Mouse (Mus musculus) heart, adult 11 months (tissue): ENCODE results near the gene Dtnb.

Experiments used
- DNase-seq: peaks from one replicate; pipeline ENCODE4 v3.0.0; 2022

The Dtnb gene

GRCm38 (mm10) chr12:3810455-3810854 is 238.3 kb downstream of the Dtnb start:
- DNase-seq: no peak

DNA sequence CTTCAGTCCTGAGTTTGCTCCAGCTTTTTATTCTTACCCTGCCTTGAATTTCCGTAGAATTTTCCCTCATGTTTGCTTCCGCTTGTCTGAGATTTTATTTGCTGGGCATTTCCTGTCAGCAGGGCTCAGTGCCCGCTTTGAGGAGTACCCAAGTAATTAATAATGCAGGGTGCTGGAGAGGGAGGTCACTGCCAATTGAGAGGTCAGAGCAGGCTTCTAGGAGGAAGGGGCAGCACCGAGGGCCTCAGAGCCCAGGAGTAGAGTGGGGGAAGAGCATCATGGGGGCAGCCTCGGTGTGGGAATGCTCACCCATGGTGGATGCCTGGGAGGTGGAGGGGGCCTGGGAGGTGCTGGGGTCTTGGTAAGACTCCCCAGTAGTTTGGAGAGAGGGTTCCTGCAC is 239.4 kb downstream of the Dtnb start:
- peak; percentile 93 for DNase-seq

GRCm38 (mm10) chr12:3812251-3812650 is 240.1 kb downstream of the Dtnb start:
- peak; percentile 91 for DNase-seq

DNA sequence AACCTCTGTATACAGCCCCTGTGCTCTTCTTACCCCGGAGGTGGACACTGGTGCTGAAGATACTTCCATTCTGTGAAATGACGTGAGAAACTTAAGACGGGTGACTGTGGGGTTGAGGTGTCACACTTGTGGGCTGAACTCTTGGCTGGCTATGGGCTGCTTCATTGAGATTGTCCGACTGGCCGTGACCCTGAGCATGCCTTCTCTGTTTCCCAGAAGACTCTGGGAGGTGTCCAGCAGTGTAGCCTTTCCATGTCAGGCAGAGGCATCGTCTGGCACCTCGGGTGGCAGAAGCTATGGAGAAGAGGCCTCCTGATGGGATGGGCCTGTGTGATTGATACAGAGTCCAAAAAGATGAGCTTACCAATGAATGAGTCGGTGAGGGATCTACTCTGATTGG is 241.0 kb downstream of the Dtnb start:
- peak; percentile 91 for DNase-seq

- no peak for DNase-seq
Measured at GRCm38 (mm10) chr12:3815386-3815785, 243.2 kb downstream of the Dtnb start.

GRCm38 (mm10) chr12:3817033-3817432 is 244.9 kb downstream of the Dtnb start:
- DNase-seq: no peak

DNA sequence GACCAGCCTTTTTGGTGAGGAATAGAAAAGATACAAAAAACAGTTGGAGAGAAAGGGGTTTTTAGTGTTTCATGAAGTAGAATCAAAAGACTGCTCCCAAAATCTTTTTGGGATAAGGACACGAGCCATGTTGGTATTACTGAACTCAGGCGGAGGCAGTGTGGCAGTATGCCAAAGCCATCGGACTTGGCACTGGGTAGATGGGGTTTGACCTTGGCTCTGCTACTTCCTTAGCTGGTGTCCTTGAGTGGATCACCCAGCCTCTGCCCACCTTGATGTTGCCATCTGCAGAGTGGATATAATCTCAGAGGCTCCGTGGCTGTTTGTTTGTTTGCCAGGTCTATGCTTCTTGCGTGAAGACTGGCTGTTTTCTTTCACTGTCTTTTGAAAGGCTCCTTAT is 245.4 kb downstream of the Dtnb start:
- no peak for DNase-seq

GRCm38 (mm10) chr12:3819899-3820298 is 247.7 kb downstream of the Dtnb start:
- DNase-seq: no peak

DNA sequence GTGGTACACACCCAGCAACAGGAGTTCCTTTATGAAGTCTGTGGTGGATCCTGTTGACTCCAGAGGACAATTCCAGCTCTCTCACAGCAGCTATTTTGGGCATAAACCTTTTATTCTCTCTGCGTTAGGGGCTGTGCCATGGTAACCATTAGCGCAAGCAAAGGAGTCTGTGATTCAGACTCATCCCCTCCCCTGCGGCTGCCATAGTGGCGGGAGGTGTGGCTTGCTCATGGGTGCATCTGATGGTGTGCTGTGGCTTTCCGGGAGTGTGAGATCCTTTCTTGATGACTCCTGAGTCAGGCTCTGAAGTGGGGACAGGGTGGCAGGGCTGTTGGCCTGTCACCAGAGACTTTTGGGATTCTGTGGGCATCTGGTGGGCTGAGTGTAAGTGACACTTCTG is 251.2 kb downstream of the Dtnb start:
- DNase-seq: no peak

DNA sequence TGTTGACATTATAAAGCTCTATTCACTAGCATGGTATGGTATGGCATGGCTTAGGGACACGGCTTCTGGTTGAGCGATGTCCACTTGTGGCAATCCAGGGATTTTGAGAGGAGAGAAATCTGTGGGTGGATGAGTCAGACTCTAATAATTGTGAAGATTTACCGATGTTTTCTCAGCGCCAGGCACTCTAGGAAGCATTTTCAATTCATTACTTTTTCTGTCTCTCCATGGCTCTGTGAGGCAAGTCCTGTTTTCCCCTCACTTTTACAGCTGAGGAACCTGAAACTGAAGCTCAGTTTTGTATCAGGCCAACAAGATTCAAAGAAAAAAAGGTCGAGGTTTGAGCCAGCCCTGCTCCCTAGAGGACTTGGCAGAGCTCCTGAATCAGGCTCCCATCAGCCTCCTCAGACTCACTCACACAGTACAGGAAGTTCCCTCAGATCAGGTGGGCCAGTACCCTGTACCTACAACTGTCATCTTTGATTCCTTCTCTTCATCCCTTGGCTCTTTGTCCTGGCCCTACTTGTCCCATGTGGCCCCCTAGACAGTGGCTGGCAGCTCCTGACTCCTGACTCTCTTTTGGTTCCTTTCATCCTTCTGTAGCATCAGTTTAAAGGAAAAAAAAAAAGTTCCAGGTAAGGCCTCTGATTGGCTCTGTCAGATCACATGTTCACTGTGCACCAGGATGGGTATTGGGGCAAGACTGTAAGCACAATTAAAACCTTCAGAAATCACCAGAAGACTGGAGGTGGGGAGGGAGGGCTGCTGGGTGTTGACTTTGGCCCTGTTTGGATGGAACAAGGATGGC is 252.9 kb downstream of the Dtnb start:
- no peak for DNase-seq

GRCm38 (mm10) chr12:3825714-3826080 is 253.5 kb downstream of the Dtnb start:
- DNase-seq: no peak

DNA sequence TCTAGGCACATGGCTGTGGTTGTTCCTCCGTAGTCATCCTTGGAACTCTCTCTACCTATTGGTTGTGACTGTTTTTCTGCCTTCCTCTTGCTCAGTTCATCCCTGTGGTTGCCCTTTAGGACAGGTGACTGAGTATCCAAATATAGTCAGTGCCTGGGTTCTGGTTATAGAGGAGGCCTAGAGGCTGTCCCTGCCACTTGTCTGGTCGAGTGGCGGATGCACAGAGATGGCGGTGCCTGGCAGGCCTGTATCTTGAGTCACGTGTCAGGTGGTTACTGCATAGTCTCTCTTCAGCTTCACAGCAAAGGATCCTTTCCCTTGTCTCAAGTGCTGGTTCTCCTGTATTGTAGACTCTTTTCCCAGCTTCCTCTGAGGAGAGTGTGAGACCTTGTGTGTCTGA is 255.6 kb downstream of the Dtnb start:
- DNase-seq: no peak
